Mouse (Mus musculus) liver, embryonic 12.5 days (tissue): ENCODE results near the gene Gm49395. TPM values are rescaled to one million over a fixed set of nuclear protein-coding genes. Genes with fewer than 3 reads are reported as not detected.

Experiments used
- ATAC-seq: fragments of 200-750 bp; cut with Nextera tagmentation; 2 replicates; pipeline ENCODE4 v1.8.0; 2017; ENCODE audit warnings: moderate number of reproducible peaks, mild to moderate bottlenecking, moderate library complexity
- H3K27ac ChIP-seq: fragments of 300-500 bp; sonication (generic); 2 replicates; pipeline ENCODE4 v1.5.1; 2016; ENCODE audit warnings: mild to moderate bottlenecking
- H3K27me3 ChIP-seq: fragments of 300-500 bp; sonication (generic); replicated peaks from 2 replicates; pipeline ENCODE4 v1.6.1; 2016; ENCODE audit warnings: mild to moderate bottlenecking, moderate library complexity
- H3K36me3 ChIP-seq: fragments of 300-500 bp; sonication (generic); 2 replicates; pipeline ENCODE4 v1.6.1; 2016; ENCODE audit warnings: mild to moderate bottlenecking, moderate library complexity
- H3K4me1 ChIP-seq: fragments of 300-500 bp; sonication (generic); 2 replicates; pipeline ENCODE4 v1.6.1; 2016
- H3K4me2 ChIP-seq: fragments of 300-500 bp; sonication (generic); 2 replicates; pipeline ENCODE4 v1.6.1; 2016; ENCODE audit warnings: mild to moderate bottlenecking, moderate library complexity
- H3K4me3 ChIP-seq: fragments of 300-500 bp; sonication (generic); 2 replicates; pipeline ENCODE4 v1.5.1; 2016; ENCODE audit warnings: mild to moderate bottlenecking, moderate library complexity
- H3K9ac ChIP-seq: fragments of 300-500 bp; sonication (generic); 2 replicates; pipeline ENCODE4 v1.6.1; 2016; ENCODE audit warnings: mild to moderate bottlenecking, moderate library complexity
- H3K9me3 ChIP-seq: fragments of 300-500 bp; sonication (generic); replicated peaks from 2 replicates; pipeline ENCODE4 v1.6.1; 2016; ENCODE audit warnings: mild to moderate bottlenecking, moderate library complexity
- WGBS: fragments of 180-500 bp; shearing (Covaris S2); methylation state at CpG from one replicate; pipeline ENCODE4 v1.1.7; 2016; ENCODE audit not compliant: insufficient replicate concordance; 5-methylcytosine and 5-hydroxymethylcytosine counted together
- polyA plus RNA-seq: library from polyadenylated mRNA; unstranded; fragments of >200 nt; fragmentation: Nextera tagmentation; extraction: Ambion mirVana; gene quantifications from 2 replicates; pipeline ENCODE4 v1.2.1, GENCODE M21; 2016

Gm49395 gene
- polyA plus RNA-seq, 1 experiment from 2014 or later = 2.6 TPM

- Histone ChIP-seq H3K27me3 (no peaks in the 10 kb centered on the region), H3K36me3 (peaks cover 6% of the 10 kb centered on the region; the same call in 1 of the 2 replicates), H3K9ac (no peak overlapping the region), H3K4me2 (no peak overlapping the region), H3K4me3 (no peak overlapping the region), H3K27ac (no peak overlapping the region), H3K4me1 (no peaks in the 10 kb centered on the region; the same call in 1 of the 2 replicates), H3K9me3 (no peaks in the 10 kb centered on the region)
- 58% methylated on average over 6 of the region's 6 CpGs for whole genome bisulfite sequencing
- ATAC-seq = no peak
Measured at GRCm38 (mm10) chr13:115078997-115079685, 22.6 kb downstream of the Gm49395 start.

GRCm38 (mm10) chr13:115077346-115078134 is 24.2 kb downstream of the Gm49395 start:
- WGBS = 45% methylated on average over 9 of the region's 9 CpGs
- Histone ChIP-seq H3K9me3 (no peaks in the 10 kb centered on the region), H3K27ac (no peak overlapping the region), H3K9ac (no peak overlapping the region), H3K27me3 (no peaks in the 10 kb centered on the region), H3K4me3 (no peak overlapping the region), H3K4me1 (no peaks in the 10 kb centered on the region; the same call in 1 of the 2 replicates), H3K36me3 (no peaks in the 10 kb centered on the region), H3K4me2 (no peak overlapping the region)
- ATAC-seq = no peak

GRCm38 (mm10) chr13:115072386-115072785 is 29.3 kb downstream of the Gm49395 start:
- ATAC-seq = no peak
- no peak overlapping the region for H3K9ac ChIP-seq
- WGBS = 79% methylated on average over 6 of the region's 6 CpGs
- no peak overlapping the region for H3K4me3 ChIP-seq
- no peak overlapping the region for H3K27ac ChIP-seq
- H3K36me3 ChIP-seq = no peaks in the 10 kb centered on the region
- H3K27me3 ChIP-seq = no peaks in the 10 kb centered on the region
- H3K4me1 ChIP-seq = no peaks in the 10 kb centered on the region; the same call in 1 of the 2 replicates
- H3K9me3 ChIP-seq = no peaks in the 10 kb centered on the region
- H3K4me2 ChIP-seq = no peak overlapping the region

GRCm38 (mm10) chr13:115071431-115071830 is 30.3 kb downstream of the Gm49395 start:
- no peaks in the 10 kb centered on the region for H3K36me3 ChIP-seq
- H3K4me2 ChIP-seq = no peak overlapping the region
- H3K4me3 ChIP-seq = no peak overlapping the region
- no peaks in the 10 kb centered on the region for H3K4me1 ChIP-seq
- no peaks in the 10 kb centered on the region for H3K27me3 ChIP-seq
- no peak overlapping the region for H3K27ac ChIP-seq
- no peak overlapping the region for H3K9ac ChIP-seq
- no peaks in the 10 kb centered on the region for H3K9me3 ChIP-seq
- no peak for ATAC-seq
- WGBS = 72% methylated on average over 3 of the region's 3 CpGs

GRCm38 (mm10) chr13:115067968-115068330 is 33.8 kb downstream of the Gm49395 start:
- no peak for ATAC-seq
- Histone ChIP-seq H3K9ac (no peak overlapping the region), H3K4me3 (no peak overlapping the region), H3K27me3 (no peaks in the 10 kb centered on the region), H3K4me2 (no peak overlapping the region), H3K9me3 (no peaks in the 10 kb centered on the region), H3K4me1 (no peaks in the 10 kb centered on the region), H3K27ac (no peak overlapping the region), H3K36me3 (no peaks in the 10 kb centered on the region)
- 68% methylated on average over 1 of the region's 1 CpGs for WGBS

- Histone ChIP-seq H3K27me3 (no peaks in the 10 kb centered on the region), H3K36me3 (no peaks in the 10 kb centered on the region), H3K4me1 (no peaks in the 10 kb centered on the region), H3K4me3 (no peak overlapping the region), H3K27ac (no peak overlapping the region), H3K4me2 (no peak overlapping the region), H3K9me3 (no peaks in the 10 kb centered on the region), H3K9ac (no peak overlapping the region)
- 72% methylated on average over 4 of the region's 4 CpGs for WGBS
- no peak for ATAC-seq
Measured at GRCm38 (mm10) chr13:115067324-115067967, 34.3 kb downstream of the Gm49395 start.

- no peak for ATAC-seq
- no peak overlapping the region for H3K4me2 ChIP-seq
- H3K36me3 ChIP-seq = no peaks in the 10 kb centered on the region
- no peaks in the 10 kb centered on the region for H3K27me3 ChIP-seq
- H3K4me1 ChIP-seq = no peaks in the 10 kb centered on the region
- H3K9me3 ChIP-seq = no peaks in the 10 kb centered on the region
- no peak overlapping the region for H3K27ac ChIP-seq
- no peak overlapping the region for H3K9ac ChIP-seq
- no peak overlapping the region for H3K4me3 ChIP-seq
- 62% methylated on average over 5 of the region's 5 CpGs for WGBS
Measured at GRCm38 (mm10) chr13:115057555-115057954, 44.2 kb downstream of the Gm49395 start.

DNA sequence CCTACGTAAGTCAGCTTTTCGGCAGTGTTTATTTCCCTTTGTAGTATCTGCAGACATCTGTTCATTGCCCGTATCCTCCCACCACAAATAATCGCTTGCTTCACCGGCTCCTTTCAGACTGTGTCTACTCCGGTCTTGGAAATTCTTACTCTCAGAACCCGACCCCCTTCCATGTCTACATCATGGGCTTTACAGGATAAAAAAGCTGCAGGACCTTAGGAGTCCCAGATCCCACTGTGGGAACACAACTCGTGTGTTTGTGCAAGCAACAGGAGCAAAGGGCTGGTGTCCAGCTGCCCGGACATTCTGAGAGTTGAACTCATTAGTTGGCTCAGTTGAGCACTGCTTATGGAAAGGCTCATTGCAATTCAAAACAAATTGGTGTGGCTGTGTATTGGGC is 46.9 kb downstream of the Gm49395 start:
- H3K27ac ChIP-seq = no peak overlapping the region
- H3K4me1 ChIP-seq = no peaks in the 10 kb centered on the region
- H3K4me2 ChIP-seq = no peak overlapping the region

GRCm38 (mm10) chr13:115052568-115052967 is 49.2 kb downstream of the Gm49395 start:
- 74% methylated on average over 7 of the region's 7 CpGs for WGBS
- no peaks in the 10 kb centered on the region for H3K27me3 ChIP-seq

More for the DNA sequence above, 46.9 kb downstream of the Gm49395 start:
- Histone ChIP-seq H3K9ac (no peak overlapping the region), H3K9me3 (no peaks in the 10 kb centered on the region), H3K27me3 (no peaks in the 10 kb centered on the region), H3K36me3 (no peaks in the 10 kb centered on the region), H3K4me3 (no peak overlapping the region)
- WGBS = 59% methylated on average over 9 of the region's 9 CpGs
- ATAC-seq = no peak

DNA sequence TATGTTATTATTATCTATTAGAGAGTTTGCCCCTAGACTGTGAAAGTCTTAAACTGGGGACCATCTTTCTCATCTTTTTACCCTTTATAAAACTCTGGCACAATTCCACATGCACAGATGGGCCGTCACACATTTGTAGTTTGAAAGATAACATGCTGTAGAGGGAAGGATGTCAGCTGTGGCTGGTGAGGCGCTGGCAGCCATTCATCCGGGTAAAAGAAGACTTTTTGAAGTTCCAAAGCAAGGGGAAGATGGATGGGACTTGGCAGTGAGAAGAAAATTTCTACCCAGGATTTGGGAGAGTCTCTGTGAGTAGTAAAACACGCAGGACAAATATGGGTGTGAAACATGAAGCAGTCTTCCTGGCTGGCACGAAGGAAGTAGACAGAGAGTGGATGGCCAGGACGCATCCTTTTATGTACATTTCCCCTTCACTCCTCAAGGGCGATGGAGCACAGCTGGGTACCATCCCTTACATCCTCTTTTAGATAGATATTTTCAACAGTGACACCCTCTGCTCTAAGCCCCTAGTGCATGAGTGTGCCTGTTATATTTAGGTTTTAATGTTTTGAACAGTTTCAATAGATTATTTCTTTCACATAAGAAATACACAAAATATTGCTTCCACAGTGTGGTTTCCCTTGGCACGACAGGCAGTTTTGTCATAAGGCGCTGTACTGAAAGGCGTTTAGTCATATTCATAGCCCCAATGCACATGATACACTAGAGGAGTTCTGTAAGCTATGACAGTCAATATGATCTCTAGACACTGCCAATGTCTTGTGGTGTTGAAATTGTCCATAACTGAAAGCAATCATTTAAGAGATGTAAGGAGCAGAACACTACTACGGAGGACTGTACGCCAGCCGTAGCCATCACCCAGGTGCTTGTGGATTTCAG is 50.8 kb downstream of the Gm49395 start:
- 66% methylated on average over 13 of the region's 13 CpGs for WGBS
- no peaks in the 10 kb centered on the region for H3K27me3 ChIP-seq
- H3K9ac ChIP-seq = no peak overlapping the region
- no peaks in the 10 kb centered on the region for H3K36me3 ChIP-seq
- H3K4me3 ChIP-seq = no peak overlapping the region
- no peaks in the 10 kb centered on the region for H3K9me3 ChIP-seq
- H3K27ac ChIP-seq = no peak overlapping the region
- no peaks in the 10 kb centered on the region for H3K4me1 ChIP-seq
- H3K4me2 ChIP-seq = no peak overlapping the region
- no peak for ATAC-seq

More at GRCm38 (mm10) chr13:115052568-115052967, 49.2 kb downstream of the Gm49395 start:
- no peaks in the 10 kb centered on the region for H3K9me3 ChIP-seq
- no peaks in the 10 kb centered on the region for H3K4me1 ChIP-seq
- H3K4me2 ChIP-seq = no peak overlapping the region
- ATAC-seq = no peak
- no peak overlapping the region for H3K4me3 ChIP-seq
- H3K27ac ChIP-seq = no peak overlapping the region
- H3K36me3 ChIP-seq = no peaks in the 10 kb centered on the region
- H3K9ac ChIP-seq = no peak overlapping the region

DNA sequence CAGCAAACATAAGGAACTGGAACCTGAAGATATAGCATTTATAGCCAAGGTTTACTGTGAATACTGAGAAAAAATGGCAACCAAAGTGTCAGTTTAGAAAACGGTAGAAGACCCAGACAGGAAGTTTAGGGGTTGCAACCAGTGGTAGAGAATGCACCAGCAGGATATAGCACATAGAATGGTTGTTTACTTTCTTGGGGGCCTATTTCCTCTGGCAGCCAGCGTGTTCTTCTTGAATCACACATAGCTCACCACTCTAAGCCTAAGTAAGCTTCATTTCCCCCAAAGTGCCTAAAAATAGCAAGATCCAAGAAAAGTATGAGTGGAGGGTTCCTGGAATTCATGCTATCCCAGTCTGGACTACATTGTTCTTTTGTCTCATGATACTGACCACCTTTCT is 59.1 kb downstream of the Gm49395 start:
- WGBS = 20% methylated on average over 2 of the region's 2 CpGs
- Histone ChIP-seq H3K4me3 (no peak overlapping the region), H3K27me3 (no peaks in the 10 kb centered on the region), H3K36me3 (no peaks in the 10 kb centered on the region), H3K9ac (no peak overlapping the region), H3K4me1 (no peaks in the 10 kb centered on the region), H3K9me3 (no peaks in the 10 kb centered on the region), H3K4me2 (no peak overlapping the region), H3K27ac (no peak overlapping the region)
- no peak for ATAC-seq
